ENCODE assay signal across 16 mouse cellular contexts in the genomic region with DNA sequence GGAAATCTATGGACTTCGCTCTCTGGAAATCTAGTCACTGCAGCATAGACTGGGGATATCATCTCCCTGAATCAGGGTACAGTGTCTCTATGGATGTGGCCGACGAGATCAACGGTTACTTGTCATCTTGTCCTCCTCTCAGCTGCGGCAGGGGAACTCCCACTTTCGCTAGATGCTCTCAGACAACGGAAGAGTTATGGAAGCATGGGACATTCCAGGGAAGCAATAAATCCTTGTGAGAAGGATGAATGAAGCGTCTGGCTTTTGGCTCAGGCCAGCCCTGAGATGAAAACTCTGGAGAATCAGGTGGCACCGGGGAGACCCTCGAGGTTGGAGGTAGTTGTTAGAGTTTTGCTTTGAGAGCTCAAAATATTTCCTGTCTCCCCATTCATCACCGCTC. TPM values are rescaled to one million over a fixed set of nuclear protein-coding genes. Genes with fewer than 3 reads are reported as not detected.
DNase-seq lines count a peak whose midpoint lies in the region; TF ChIP-seq lines count a peak whose summit lies in the region.
"Had no signal": no experiment of that assay in that cellular context is flagged by ENCODE, and none has a peak within 500 bp of the region (broad histone marks: within the 10 kb centered on the region; RNA-seq: fewer than 3 reads in every experiment).

No protein-coding gene starts in this region.

- H3K4me3 ChIP-seq in gastrocnemius, adult 2 months, result no peak overlapping the region
- H3K4me3 ChIP-seq: embryonic facial prominence, embryonic 10.5 days; embryonic facial prominence, embryonic 12.5 days; forebrain, embryonic 13.5 days; forebrain, embryonic 15.5 days had no signal

- intact Hi-C loops in gastrocnemius, adult 2 months (cut with DNase I), result no loop called here

- no peak for DNase-seq in gastrocnemius, adult 2 months
- no peak for DNase-seq in gastrocnemius, adult 18-20 months (ENCODE audit: low spot score)
- DNase-seq in kidney, adult 9 months, result peak; percentile 11
- no peak for DNase-seq in kidney, adult 8-10 months
- peak; percentile 51 for DNase-seq in mesoderm, embryonic 11.5 days (ENCODE audit: low read depth, low spot score)
- DNase-seq: adrenal gland, adult 8-10 months; adrenal gland, postnatal 14 days; adrenal gland, postnatal 36 days; B cell, adult 2 months; cerebellum, adult 11-12 months; cerebellum, adult 2 months; cerebellum, adult 9-10 months had no signal

- no peak for TF ChIP-seq CTCF in gastrocnemius, adult 2 months (IDR thresholded peaks at IDR 0.05)

- 0 out of 2 replicates have a peak overlapping the region, but pooled peaks have one; percentile 28 for H3K27ac ChIP-seq in gastrocnemius, adult 2 months
- H3K27ac ChIP-seq: embryonic facial prominence, embryonic 10.5 days; embryonic facial prominence, embryonic 12.5 days; forebrain, embryonic 13.5 days; forebrain, embryonic 15.5 days had no signal

RNA-seq across cellular contexts. Expression of a gene that starts 53.1 kb away (rescaled TPM):
- 100 to 1,000 TPM; 118 to 136 TPM for total RNA-seq in gastrocnemius, adult 2 months (2021)
- total RNA-seq in gastrocnemius, adult 18-20 months (2021), result 100 to 1,000 TPM; 125 to 134 TPM

Comparison
In these comparisons a context has a peak if more than half of its experiments do, and no peak if none do; other contexts are left out.
1. DNase-seq: peak in kidney, adult 9 months (single experiment) and mesoderm, embryonic 11.5 days (single experiment); none in gastrocnemius, adult 2 months (single experiment), gastrocnemius, adult 18-20 months (single experiment) and kidney, adult 8-10 months (0 of 2).